Mouse (Mus musculus): Measurements from ENCODE around the gene Ctr9. TPM values are rescaled to one million over a fixed set of nuclear protein-coding genes. Genes with fewer than 3 reads are reported as not detected.

Gene Ctr9
- polyA plus RNA-seq, 1 experiment from 2014 or later, result 33.3 TPM

DNA sequence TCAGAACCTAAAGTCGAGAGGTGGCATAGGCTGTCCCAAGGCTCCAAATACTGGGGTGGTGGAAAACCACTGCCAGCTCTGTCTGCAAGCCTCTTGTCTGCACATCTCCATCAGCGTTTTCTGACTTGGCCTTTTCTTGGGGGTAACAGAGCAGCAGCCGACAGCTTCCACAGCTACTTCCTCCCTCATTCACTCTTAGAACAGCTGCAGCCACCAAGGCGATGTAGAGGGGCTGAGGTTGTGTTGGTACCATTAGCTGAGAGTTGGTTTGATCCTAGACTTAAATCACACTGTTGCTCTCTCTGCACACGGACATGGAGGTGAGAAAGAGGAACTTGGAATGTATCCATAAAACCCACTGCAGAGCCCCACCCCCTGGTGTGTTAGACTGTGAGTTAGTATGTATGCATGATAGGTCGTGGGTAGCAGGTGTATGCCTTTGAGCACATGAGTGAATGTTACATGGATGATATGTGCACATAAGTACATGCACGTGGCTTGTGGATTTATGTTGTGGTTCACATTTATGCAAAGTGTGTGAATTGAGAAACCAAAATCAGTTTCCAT, 14.6 kb upstream of the Ctr9 start:
- Histone ChIP-seq H3K36me3 (ENCODE audit: inconsistent target) (no peaks in the 10 kb centered on the region), H3K27ac (no peak overlapping the region), H3K4me3 (ENCODE audit: inconsistent target) (no peak overlapping the region), H3K79me2 (ENCODE audit: inconsistent target) (no peaks in the 10 kb centered on the region)
- WGBS (ENCODE audit: missing documents), result 16% methylated on average over 7 of the region's 7 CpGs

DNA sequence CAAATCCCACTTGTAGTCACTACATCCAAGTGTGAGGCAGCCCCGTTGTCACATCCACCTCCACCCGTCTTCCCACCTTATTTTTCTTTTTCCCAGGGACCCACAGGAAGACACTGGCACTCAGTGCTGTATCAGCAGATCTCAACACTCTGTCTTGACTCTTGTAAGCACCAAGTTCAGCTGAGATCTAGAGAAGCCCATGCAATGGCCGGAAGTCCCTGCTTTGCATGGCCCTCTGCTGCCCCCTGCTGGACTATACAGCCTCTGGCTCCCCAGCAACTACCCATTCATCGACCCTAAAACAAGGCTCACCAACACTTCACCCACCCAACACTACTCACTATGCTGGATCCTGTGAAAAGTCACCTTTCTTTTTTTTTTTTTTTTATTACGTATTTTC, 13.9 kb upstream of the Ctr9 start:
- Histone ChIP-seq H3K4me3 (ENCODE audit: inconsistent target) (no peak overlapping the region), H3K27ac (no peak overlapping the region), H3K79me2 (ENCODE audit: inconsistent target) (no peaks in the 10 kb centered on the region), H3K36me3 (ENCODE audit: inconsistent target) (no peaks in the 10 kb centered on the region)
- WGBS (ENCODE audit: missing documents), result 2% methylated on average over 4 of the region's 5 CpGs

DNA sequence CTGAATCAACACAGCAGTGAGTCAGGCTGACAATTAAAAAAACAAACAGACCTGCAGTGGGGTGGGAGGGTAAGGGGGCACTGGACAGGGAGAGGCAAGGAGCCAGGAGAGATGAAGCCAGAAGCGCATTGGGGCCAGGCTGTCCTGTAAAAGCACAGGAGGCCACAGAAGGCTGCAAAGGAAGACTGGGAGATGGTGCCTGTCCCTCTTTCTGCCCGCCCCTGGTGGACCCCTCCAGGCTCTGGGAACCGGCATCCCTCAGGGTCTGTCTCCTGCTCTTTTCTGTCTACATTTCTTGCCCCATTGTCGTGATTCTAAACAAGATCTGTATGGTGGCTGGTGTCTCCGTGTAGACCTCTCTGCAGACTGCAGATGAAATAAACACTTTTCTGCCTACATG, 13.0 kb upstream of the Ctr9 start:
- no peaks in the 10 kb centered on the region for H3K79me2 ChIP-seq (ENCODE audit: inconsistent target)
- no peak overlapping the region for H3K27ac ChIP-seq
- 95% methylated on average over 5 of the region's 5 CpGs for WGBS (ENCODE audit: missing documents)
- H3K4me3 ChIP-seq (ENCODE audit: inconsistent target), result no peak overlapping the region
- H3K36me3 ChIP-seq (ENCODE audit: inconsistent target), result no peaks in the 10 kb centered on the region

DNA sequence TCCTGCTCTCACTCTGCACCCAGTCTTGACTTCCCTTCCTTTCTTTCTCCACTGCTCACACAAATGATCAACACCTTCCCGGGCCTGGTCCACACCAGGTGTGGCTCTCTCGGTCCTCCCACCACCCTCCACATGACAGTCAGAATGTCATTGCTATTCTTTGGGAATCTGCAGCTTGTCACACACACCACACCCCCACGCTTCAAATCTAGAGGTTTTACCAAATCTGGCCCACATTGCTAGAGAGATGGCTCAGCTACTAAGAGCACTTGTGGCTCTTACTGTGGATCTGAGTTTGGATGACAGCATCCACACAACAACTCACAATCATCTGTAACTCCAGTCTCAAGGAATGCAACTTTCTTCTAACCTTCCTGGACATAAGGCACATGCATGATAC, 11.8 kb upstream of the Ctr9 start:
- no peaks in the 10 kb centered on the region for H3K36me3 ChIP-seq (ENCODE audit: inconsistent target)
- no peak overlapping the region for H3K4me3 ChIP-seq (ENCODE audit: inconsistent target)
- WGBS (ENCODE audit: missing documents), result 75% methylated on average over 3 of the region's 3 CpGs
- no peaks in the 10 kb centered on the region for H3K79me2 ChIP-seq (ENCODE audit: inconsistent target)
- H3K27ac ChIP-seq, result no peak overlapping the region

DNA sequence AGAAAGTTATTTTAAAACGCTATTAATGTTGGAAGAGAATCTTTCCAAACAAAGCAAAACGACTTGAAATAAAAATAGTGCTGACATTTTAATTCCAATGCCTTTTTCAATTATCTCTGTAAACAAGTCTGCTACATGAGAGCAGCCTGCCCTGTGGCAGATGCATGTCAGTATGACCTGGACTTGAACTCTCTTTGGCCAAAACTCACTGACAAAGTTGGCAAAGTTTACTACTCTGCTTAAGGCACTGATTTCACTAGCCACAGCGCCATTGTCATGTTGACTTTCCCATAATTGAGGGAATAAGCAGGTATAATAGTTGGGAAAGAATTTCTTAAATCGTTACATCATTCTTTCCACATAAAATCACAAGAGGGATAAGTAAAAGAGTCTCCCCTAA, 7.9 kb upstream of the Ctr9 start:
- 80% methylated on average over 3 of the region's 4 CpGs for WGBS (ENCODE audit: missing documents)
- H3K27ac ChIP-seq, result no peak overlapping the region
- no peaks in the 10 kb centered on the region for H3K79me2 ChIP-seq (ENCODE audit: inconsistent target)
- H3K36me3 ChIP-seq (ENCODE audit: inconsistent target), result no peaks in the 10 kb centered on the region
- H3K4me3 ChIP-seq (ENCODE audit: inconsistent target), result no peak overlapping the region

DNA sequence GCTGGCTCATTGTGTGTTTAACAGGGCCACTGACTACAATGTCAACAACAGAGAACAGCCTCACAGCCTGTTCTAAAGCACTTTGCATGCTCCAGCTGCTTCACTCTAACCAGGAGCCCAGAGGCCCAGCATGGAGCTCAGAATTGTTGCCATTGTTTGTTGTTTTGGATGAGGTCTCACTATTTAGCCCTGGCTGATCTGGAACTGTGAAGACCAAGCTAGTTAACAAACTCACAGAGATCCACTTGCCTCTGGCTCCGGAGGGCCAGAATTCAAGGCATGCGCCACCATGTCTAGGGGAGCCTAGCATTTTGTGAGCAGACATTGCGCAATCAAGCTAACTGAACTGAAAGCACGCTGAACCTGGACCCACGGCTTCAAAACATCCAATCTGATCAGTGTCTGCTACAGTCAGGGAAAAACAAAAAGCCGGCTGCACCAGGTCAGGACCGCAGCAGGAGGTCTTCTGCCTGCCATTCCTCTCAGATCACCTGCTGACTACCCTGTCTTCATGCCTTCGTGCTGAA, 4.6 kb upstream of the Ctr9 start:
- 34% methylated on average over 8 of the region's 8 CpGs for WGBS (ENCODE audit: missing documents)
- H3K36me3 ChIP-seq (ENCODE audit: inconsistent target), result no peaks in the 10 kb centered on the region
- no peak overlapping the region for H3K4me3 ChIP-seq (ENCODE audit: inconsistent target)
- H3K79me2 ChIP-seq (ENCODE audit: inconsistent target), result peaks cover 2% of the 10 kb centered on the region; the same call in 1 of the 2 replicates
- H3K27ac ChIP-seq, result no peak overlapping the region

DNA sequence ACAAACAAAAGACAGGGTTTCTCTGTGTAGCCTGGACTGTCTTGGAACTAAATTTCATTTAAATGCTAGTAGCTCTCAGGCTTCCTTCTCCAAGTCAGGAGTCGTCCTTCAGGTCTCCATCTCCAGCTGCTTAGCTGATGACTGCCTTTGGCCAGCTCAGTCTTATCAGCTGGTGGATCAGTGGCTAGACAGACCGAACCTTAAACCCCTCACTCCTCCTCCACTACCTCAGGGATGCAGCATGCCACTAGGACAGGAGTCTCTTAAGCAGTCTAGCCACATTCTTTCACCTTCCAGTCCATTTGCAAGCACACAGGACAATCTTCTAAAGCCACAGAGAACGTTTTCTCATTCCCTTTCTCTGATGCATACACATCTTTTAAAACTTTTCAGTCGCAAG, 3.8 kb upstream of the Ctr9 start:
- WGBS (ENCODE audit: missing documents), result 85% methylated on average over 4 of the region's 4 CpGs
- Histone ChIP-seq H3K4me3 (ENCODE audit: inconsistent target) (no peak overlapping the region), H3K79me2 (ENCODE audit: inconsistent target) (peaks cover 10% of the 10 kb centered on the region; the same call in 1 of the 2 replicates), H3K36me3 (ENCODE audit: inconsistent target) (no peaks in the 10 kb centered on the region), H3K27ac (no peak overlapping the region)

DNA sequence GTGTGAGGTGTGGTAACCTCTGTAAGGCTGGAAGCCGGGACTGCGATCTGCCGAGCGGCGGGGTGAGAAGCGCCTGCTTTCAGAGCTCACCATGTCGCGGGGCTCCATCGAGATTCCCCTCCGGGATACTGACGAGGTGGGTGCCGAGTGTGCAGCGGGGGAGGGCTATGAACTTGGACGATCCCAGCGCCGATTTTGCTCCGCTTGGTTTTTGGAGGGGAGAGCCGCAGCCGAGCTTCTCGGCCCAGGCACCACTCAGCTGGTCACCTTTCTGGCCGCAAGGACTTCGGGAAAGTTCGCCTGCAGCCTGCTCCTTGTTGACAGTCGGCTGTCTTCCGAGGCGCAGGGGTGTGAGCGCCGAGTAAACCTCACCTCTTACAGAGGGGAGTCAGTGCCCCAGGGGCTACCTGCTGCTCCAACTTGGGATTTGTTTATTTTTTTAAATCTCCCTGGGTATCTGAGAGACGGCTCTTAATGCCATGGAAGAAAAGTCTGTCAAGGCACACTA, 349 bp downstream of the Ctr9 start:
- peak overlapping the region; percentile 85 for H3K27ac ChIP-seq
- WGBS (ENCODE audit: missing documents), result under 1% methylated on average over 27 of the region's 29 CpGs
- peak overlapping the region; percentile 97 for H3K4me3 ChIP-seq (ENCODE audit: inconsistent target)

DNA sequence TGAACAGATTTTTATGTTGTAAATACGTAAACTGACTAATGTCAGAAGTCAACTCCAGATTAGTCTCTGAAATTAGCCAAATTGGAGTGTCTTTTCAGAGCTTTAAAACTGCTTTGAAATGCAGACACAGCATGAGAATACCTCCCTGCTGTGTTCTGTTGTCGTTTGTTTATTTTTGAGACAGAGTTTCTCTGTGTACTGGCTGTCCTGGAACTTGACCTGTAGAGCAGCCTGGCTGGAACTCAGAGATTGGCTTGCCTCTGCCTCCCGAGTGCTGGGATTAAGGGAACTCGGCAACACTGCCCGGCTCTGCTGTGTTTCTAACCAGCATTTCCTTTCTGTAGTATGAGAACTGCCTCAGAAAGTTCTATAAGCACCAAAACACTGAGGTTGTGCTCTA, 20.2 kb downstream of the Ctr9 start:
- Histone ChIP-seq H3K4me3 (ENCODE audit: inconsistent target) (no peak overlapping the region), H3K36me3 (ENCODE audit: inconsistent target) (peaks cover 65% of the 10 kb centered on the region), H3K27ac (no peak overlapping the region), H3K79me2 (ENCODE audit: inconsistent target) (no peaks in the 10 kb centered on the region)
- WGBS (ENCODE audit: missing documents), result 89% methylated on average over 5 of the region's 5 CpGs

More for the DNA sequence above, 349 bp downstream of the Ctr9 start:
- peaks cover 15% of the 10 kb centered on the region; the same call in 1 of the 2 replicates for H3K79me2 ChIP-seq (ENCODE audit: inconsistent target)
- 0 out of 2 replicates have a peak, but pooled peaks cover 6% of the 10 kb centered on the region for H3K36me3 ChIP-seq (ENCODE audit: inconsistent target)

DNA sequence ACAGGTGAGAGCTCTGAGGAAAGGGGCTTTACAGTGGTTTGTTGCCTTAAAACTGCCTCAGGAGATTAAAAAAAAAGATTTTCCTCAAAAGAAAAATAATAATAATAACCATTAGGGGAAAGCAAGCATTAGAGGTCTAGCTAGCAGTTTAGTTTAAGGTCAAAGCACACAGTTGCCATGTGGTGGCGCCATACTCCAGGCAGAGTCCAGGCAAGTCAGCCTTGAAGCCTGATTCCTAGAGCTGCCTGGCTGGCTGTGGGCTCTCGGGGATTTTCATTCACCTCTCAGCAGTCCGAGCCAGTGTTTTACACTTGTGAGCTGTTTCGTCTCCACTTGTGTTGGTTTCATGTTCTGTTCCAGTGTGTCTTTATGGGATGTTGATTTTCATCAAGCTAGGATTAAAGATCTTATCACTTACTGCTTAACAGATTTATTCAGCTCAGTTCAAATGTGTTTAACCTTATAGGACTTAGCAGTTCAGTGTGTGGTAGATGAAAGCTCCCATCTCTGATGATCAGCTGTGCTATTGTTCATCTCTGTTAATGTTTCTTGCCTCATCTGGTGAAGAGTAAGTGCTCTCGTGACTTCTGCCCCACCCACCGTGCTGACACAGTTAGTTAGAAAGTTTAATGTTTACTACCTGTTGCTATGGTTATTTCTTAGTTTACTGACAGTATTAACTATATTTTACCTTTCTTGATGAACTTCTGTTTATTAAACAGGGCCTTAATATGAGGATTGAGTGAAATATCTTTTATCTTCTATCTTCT, 21.1 kb downstream of the Ctr9 start:
- Histone ChIP-seq H3K79me2 (ENCODE audit: inconsistent target) (no peaks in the 10 kb centered on the region), H3K27ac (no peak overlapping the region), H3K36me3 (ENCODE audit: inconsistent target) (peaks cover 65% of the 10 kb centered on the region), H3K4me3 (ENCODE audit: inconsistent target) (no peak overlapping the region)
- whole genome bisulfite sequencing (ENCODE audit: missing documents), result 79% methylated on average over 6 of the region's 6 CpGs

DNA sequence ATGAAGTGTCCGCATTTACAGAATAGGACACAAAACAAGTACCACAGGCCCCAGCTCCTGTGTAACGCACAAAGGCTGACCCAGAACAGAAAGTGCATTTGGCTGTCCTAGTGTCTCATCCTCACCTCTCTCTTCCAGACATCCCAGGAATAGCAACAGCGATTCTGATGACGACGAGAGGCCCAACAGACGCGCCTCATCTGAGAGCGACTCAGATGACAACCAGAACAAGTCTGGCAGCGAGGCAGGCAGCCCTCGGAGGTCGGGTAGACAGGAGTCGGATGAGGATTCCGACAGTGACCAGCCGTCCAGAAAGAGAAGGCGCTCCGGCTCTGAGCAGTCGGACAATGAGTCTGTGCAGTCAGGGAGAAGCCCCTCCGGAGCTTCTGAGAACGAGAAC, 26.5 kb downstream of the Ctr9 start:
- Histone ChIP-seq H3K79me2 (ENCODE audit: inconsistent target) (no peaks in the 10 kb centered on the region), H3K27ac (no peak overlapping the region), H3K36me3 (ENCODE audit: inconsistent target) (peaks cover 48% of the 10 kb centered on the region), H3K4me3 (ENCODE audit: inconsistent target) (no peak overlapping the region)
- 92% methylated on average over 19 of the region's 19 CpGs for WGBS (ENCODE audit: missing documents)

DNA sequence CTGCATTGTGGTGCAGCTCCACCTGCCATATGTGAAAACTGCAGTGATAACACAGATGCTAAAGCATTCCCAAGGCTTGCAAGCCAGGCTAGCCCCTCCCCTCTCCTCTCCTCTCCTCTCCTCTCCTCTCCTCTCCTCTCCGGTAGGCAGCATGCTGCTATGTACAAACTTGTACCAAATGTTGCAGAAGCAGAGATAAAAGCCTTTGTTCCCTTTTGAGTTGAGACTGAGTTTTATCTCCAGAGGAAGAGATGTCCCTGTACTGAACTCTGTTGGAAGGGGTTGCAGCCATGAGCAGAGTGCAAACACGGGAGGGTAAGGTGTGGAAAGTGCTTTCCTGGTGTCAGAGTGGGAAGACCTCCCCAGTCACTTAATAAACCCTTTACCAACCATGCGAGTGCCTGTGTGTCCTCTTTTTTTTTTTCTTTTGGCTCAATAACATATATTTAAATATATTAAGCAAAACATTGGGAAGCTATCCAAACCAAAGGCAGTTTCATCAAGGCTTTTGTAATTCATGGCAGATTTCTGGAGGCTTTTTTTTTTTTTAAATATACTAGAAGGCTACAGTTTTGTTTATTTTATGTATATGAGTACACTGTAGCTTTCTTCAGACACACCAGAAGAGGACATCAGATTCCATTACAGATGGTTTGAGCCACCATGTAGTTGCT, 27.4 kb downstream of the Ctr9 start:
- no peaks in the 10 kb centered on the region for H3K79me2 ChIP-seq (ENCODE audit: inconsistent target)
- H3K27ac ChIP-seq, result no peak overlapping the region
- peaks cover 39% of the 10 kb centered on the region for H3K36me3 ChIP-seq (ENCODE audit: inconsistent target)
- H3K4me3 ChIP-seq (ENCODE audit: inconsistent target), result no peak overlapping the region
- 88% methylated on average over 2 of the region's 3 CpGs for WGBS (ENCODE audit: missing documents)

DNA sequence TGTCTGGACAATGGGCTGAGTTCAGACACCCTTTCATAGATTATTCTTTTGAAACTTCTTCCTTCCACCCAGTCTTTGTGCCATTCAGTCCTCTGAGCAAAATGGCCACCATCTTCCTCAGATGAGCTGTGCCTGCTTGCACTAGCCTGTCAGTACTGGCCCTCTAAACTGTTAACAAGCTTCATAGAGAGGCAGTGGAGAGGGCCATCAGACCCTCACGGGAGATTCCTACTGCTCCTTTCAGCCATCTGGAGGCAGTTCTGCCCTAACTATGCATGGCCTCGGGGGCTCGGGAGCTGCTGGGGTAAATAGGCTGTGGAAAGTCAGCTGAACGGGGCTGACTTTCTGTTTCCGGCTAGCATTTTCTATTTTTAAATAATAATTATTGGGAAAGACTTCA, 30.8 kb downstream of the Ctr9 start:
- Histone ChIP-seq H3K36me3 (ENCODE audit: inconsistent target) (peaks cover 12% of the 10 kb centered on the region; the same call in 1 of the 2 replicates), H3K4me3 (ENCODE audit: inconsistent target) (no peak overlapping the region), H3K79me2 (ENCODE audit: inconsistent target) (no peaks in the 10 kb centered on the region), H3K27ac (no peak overlapping the region)
- WGBS (ENCODE audit: missing documents), result 83% methylated on average over 5 of the region's 5 CpGs

DNA sequence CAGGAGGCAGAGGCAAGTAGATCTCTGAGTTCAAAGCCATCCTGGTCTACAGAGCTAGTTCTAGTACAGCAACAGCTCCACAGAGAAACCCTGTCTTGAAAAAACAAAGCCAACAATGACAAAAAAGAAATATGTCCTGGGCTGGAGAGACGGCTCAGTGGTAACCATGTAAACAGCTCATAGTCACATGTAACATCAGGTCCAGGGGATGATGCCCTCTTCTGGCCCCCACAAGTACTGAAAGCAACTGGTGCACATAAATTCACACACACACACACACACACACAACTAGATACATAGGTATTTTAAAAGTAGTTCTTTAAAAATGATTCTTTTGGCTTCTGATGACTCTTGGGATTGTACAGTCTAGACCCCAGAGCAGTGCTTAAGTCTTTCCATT, 34.2 kb downstream of the Ctr9 start:
- H3K4me3 ChIP-seq (ENCODE audit: inconsistent target), result no peak overlapping the region
- H3K79me2 ChIP-seq (ENCODE audit: inconsistent target), result no peaks in the 10 kb centered on the region
- no peak overlapping the region for H3K27ac ChIP-seq
- 100% methylated on average over 1 of the region's 1 CpGs for WGBS (ENCODE audit: missing documents)
- H3K36me3 ChIP-seq (ENCODE audit: inconsistent target), result peaks cover 5% of the 10 kb centered on the region; the same call in 1 of the 2 replicates

DNA sequence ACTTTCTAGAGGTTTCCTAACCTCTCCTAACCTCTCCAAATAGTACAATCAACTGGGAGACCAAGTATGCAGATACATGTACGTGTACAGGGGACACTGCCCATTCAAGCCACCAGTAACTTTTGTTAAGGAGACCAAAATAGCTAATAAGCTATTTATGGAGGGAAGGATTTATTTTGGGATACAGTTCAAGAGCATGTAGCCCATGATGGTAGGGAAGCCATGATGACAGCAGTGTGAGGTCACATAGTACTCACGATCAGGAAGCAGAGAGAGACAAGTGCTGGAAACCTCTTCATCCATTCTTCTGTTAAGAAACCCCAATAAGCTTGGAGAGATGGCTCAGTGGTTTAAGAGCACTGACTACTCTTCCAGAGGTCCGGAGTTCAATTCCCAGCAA, 39.4 kb downstream of the Ctr9 start:
- Histone ChIP-seq H3K36me3 (ENCODE audit: inconsistent target) (peaks cover 39% of the 10 kb centered on the region), H3K4me3 (ENCODE audit: inconsistent target) (no peak overlapping the region), H3K27ac (no peak overlapping the region), H3K79me2 (ENCODE audit: inconsistent target) (no peaks in the 10 kb centered on the region)
- 98% methylated on average over 3 of the region's 3 CpGs for WGBS (ENCODE audit: missing documents)
